Mouse (Mus musculus) 3T3-L1 (cell line): ENCODE measurements at regions not wholly inside any gene's neighbourhood (a gene's known extent, or its start where the extent isn't known, plus 50 kb on each side); places are given as distances from the start of the nearest gene placed in this dataset.
"Not testable (repeated sequence)": the region's sequence is repeated elsewhere in the genome, so short reads cannot be mapped to it uniquely, and the experiment has no call there.

Experiments used
- DNase-seq: peaks from one replicate; pipeline ENCODE4 v3.0.0-alpha.2; 2015; ENCODE audit warnings: low read depth, low spot score

GRCm38 (mm10) chr15:96031085-96031780 lies 240.6 kb downstream of the Ano6 start:
- no peak for DNase-seq

GRCm38 (mm10) chr15:96035273-96035672 lies 244.6 kb downstream of the Ano6 start:
- DNase-seq = no peak

DNA sequence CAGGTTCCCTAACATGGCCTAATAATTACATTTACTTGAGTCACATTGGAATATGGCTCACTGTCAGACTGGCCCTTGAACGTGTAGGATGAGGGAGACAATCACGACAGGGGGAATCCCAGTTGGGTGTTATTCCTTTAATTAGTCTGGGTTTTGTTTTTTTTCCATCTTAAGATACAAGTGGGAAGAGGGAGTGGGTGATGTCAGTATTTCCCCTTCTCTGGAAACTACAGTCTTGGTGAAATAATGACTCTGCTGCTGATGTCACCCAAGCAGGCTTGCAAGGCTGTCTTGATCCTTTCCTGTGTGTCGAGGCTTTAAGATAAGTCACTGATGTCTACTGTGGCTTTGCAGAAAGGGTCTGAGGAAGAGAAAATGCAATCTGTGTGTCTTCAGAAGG lies 241.8 kb upstream of the Arid2 start:
- no peak for DNase-seq

- no peak for DNase-seq
These were observed 240.7 kb upstream of the Arid2 start for GRCm38 (mm10) chr15:96046651-96047050.

DNA sequence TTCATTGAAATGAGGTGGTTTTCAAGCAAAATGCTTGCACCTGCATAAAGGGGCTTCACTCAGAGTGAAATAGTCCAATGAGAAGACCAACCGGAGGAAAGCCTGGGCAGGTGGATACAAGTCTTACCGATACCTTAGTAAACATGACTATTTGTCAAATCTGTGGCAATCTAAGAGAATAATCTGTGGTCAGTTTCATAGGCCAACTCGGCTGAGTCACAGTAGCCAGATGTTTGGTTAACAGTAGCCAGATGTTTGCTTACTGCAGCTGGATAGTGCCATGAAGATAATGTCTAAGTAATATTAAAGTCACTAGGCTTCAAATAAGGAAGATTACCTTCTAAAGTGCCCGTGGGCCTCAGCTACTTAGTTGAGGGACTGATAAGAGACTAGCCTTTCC lies 236.9 kb upstream of the Arid2 start:
- DNase-seq = peak; percentile 63

DNA sequence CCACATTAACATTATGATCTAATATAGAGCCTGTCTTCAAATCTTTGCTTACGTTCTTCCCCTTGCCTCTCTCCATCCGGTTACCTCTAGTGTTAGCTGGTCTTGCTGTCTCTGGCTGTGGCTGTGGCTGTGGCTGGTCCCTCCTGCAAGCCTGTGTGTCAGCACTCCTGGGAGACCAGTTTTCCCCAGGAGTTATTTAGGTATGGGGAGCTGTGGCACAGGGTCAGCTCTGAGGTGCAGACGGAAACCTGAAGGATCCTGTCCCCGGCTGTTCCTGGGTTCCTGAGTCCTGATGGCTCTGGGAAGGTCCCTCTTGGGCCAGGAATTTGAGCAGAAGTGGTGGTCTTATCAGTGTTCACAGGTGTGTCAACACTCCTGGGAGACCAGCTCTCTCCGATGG lies 234.7 kb upstream of the Arid2 start:
- DNase-seq = no peak

DNA sequence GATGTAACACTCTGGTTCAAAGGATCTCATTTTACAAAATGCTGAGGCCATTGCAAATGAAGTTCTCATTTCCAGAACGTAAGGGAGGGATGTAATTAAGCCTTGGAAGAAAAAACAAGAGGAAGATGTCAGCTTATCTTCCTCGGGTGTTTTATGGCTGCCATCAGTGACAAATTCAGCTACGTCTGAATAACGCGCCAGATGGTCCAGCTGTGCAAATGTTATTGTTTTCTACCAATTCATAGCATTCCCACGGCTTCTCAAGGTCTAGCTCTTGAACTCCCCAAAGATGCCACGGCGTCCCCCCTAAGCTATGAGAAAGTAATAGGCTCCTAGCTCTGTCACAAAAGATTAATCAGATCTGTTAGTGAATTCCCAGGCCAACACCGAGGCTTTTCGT lies 232.0 kb upstream of the Arid2 start:
- DNase-seq = no peak

DNA sequence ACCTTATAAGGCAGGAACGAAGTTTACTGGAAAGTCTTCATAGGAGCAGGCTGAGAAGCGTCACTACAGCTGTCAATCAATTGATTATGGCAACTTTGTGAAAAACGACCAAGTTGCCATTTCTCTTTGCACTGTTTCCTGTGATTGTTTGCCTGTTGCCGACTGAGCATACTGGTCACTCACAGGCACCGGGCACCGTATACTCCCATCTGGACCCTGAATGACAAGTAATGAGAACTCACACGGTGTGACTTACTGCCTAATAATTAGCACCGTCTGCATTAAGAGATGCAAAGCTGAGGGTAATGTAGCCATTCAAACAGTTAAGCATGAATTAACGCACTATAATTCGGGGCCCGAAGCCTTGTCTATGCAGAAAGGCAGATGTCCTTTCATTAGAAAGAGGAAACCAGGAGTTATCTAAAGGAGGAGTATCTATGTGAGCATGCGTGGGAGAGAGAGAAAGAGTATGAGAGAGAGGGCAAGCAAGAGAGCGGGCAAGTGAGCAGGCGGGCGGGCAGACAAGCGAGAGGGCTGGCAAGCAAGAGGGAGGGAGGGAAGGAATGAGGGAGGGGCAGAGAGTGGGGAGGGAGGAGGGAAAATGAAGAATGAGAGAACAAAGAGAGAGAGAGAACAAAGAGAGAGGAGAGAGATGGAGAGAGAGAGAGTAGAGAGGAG lies 231.4 kb upstream of the Arid2 start:
- no peak for DNase-seq

DNA sequence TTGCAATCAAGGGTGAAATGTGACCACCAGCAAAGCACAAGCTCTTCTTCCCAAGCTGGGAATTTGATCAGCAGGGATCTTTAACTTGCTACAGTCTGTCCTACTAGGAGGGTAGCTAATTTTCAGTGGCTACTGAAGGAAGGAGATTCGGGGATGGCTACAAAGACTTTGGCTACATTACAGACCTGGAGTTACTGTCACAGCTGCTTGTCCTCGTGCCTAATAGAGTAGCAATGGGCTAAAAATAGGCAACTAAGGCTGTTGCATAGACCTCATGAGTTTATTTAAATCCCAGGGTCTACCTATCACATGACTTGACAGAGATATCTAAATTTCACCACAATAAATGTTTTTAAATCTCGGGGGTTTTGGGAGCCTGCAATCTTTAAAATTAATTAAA lies 227.7 kb upstream of the Arid2 start:
- DNase-seq = no peak

- DNase-seq = no peak
These were observed 222.7 kb upstream of the Arid2 start for GRCm38 (mm10) chr15:96064499-96065217.

- no peak for DNase-seq
These were observed 211.7 kb upstream of the Arid2 start for GRCm38 (mm10) chr15:96075615-96076014.

GRCm38 (mm10) chr15:96077756-96078155 lies 209.6 kb upstream of the Arid2 start:
- DNase-seq = peak; percentile 55

DNA sequence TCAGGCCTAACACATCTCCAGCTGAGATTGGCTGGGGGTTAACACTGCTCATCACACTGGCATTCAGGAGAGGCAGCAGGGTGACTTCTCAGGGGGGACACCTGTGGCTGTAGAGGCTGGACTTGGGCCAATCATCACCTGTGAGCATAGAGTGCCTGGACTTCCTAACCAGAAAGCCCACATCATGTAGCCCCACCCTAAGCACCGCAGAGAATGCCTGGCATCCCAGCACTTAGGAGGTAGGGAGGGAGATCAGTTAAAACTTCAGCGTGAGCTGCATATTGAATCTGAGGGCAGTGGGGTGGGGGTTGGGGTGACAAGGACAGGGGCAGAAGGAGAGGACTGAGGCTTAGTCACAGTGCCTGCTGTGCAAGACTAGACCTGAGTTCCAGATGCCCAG lies 208.7 kb upstream of the Arid2 start:
- DNase-seq = no peak

DNA sequence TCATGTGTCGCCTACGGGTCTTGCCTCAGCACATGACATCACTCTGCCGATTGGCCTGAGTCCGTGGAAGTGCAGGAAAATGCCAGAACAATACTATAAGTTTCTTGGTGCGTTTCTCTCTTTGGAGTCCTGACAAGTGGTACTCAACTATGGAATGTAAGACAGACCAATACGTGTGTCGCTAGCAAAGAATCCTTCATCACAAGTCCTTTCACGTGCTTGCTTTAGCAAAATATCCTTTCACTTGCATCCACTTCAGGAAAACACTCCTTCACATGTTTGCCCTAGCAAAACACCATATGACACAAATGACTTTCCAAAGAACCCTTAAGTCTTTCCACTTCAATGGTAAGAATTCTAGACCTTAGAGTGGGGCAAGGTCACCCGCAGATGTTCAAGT lies 197.6 kb upstream of the Arid2 start:
- no peak for DNase-seq

- DNase-seq = peak; percentile 9
These were observed 190.9 kb upstream of the Arid2 start for GRCm38 (mm10) chr15:96096438-96096837.

DNA sequence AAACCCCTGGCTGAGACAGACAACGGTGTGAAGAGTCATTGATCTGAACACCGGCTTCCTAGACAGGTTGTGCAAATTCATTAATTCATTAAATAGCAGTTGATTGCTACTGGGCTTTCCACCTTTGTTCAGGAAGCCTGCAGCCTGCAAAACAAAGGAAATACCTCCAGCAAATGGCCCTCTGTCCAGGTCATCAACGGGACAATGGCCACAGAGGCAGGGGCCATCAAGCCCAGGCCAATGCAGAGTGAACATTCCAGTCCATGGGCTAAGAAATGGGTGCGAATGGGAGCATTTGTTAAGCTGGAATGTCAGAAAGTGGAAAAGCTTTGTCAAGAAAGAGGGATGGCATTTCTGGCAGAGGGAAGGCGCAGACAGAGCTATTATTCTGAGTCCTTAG lies 188.5 kb upstream of the Arid2 start:
- DNase-seq = no peak

- DNase-seq = not testable (repeated sequence)
These were observed 187.3 kb upstream of the Arid2 start for GRCm38 (mm10) chr15:96099844-96100640.

DNA sequence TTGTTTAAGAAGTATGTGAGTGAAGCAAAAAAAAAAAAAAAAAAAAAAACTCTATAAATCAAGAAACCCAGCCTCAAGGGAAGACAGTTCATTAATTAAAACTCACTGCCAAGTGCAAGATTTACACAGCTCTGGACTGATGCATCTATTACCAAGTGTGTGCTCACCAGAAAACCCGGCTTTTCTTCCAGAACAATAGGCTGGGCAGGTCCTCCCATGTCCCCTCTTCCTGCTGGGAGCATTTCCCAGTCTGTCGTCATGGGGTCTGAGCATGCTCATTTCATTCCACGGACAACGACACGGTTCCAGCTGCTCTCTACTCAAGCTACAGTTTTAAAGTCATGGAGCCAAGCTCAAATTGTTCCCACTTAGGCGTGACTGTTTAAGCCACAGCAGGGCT lies 183.6 kb upstream of the Arid2 start:
- no peak for DNase-seq

DNA sequence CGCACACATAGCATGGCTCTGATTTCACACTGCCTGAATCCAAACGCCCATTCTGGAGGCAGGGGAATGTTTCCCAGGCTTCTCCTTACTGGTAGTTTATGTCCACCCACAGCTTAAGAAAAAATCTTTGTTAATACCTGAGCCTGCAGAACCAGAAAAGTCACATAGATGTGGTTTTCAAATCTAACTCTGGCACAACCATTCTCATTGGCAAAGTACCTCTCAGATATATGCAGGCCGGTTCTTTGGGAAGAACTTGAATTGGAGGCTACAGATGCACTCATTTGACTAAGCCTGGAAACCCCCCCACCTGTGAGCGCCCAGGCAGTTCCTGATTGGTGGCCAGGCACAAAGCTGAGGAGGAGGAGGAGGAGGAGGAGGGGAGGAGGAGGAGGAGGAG lies 179.8 kb upstream of the Arid2 start:
- DNase-seq = no peak

GRCm38 (mm10) chr15:96113091-96113490 lies 174.2 kb upstream of the Arid2 start:
- DNase-seq = no peak

DNA sequence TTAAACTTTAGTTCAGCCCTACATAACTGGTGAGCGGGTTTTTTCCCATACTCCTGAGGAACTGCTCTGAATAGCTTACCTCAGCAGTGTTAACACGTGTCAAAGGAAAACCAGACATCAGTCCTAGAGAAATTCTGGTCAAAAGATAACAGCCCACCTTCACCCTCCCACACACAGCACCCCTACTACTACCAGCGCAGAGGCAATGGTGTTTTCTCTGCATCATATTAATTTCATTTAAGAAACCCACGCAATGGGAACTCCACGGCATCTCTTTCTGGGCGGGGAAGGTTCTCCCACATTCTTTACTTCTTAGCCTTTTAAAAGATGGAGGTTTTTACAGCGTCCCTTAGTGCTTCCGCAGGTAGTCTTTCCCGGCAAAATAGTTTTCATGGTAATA lies 172.7 kb upstream of the Arid2 start:
- DNase-seq = no peak

DNA sequence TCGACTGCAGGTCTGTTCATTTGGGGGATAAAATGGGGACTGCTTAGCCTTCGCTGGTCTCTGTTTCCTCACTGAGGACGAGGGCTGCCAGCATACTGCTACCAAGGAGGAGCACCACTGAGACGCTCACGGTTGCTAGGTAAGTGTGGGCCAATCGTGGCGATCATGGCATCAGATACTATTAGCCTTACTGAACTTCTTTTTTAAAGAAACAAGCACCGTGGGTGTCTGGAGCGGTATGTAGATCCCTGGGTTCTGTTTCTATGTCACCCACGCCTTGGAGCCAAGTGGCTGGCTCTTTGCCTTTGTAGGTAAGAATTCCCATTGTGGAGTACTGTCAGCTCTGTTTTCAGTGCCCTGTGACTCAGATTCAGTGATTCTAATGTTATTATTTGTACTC lies 172.1 kb upstream of the Arid2 start:
- DNase-seq = no peak
